Mouse (Mus musculus): ENCODE measurements around the gene Cilp.
"Not testable (repeated sequence)": the region's sequence is repeated elsewhere in the genome, so short reads cannot be mapped to it uniquely, and the experiment has no call there.

The Cilp gene

DNA sequence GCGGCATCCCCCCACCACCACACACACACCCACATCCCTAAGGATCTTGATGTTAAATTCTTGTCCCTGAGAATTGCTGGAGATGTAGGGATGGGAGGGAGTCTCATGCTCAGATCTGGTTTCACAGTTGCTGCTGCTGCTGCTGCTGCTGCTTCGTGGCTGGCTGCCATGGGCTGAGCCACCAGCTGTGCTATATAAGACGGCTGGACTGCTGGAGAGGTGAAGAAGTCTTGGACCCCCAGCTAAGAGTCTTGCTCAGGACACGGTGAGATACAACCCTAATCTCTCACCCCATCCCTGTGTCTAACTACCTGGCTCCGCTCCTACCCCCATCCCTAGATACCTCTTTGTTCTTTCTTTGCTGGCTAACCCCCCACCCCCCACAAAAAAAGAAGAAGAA, at the start of gene Cilp:
Gene Cilp, plus strand, starts transcription at position 222 of the 400 bp plus-strand sequence.
- no peak for DNase-seq (ENCODE audit: low spot score in 2 of 2)

- DNase-seq (ENCODE audit: low spot score in 2 of 2) = no peak
Measured at GRCm38 (mm10) chr9:65215494-65216126, 49.4 kb upstream of the Cilp start.

- DNase-seq (ENCODE audit: low spot score in 2 of 2) = no peak
Measured at GRCm38 (mm10) chr9:65216972-65217371, 48.0 kb upstream of the Cilp start.

- DNase-seq (ENCODE audit: low spot score in 2 of 2) = no peak
Measured at GRCm38 (mm10) chr9:65217661-65218060, 47.3 kb upstream of the Cilp start.

DNA sequence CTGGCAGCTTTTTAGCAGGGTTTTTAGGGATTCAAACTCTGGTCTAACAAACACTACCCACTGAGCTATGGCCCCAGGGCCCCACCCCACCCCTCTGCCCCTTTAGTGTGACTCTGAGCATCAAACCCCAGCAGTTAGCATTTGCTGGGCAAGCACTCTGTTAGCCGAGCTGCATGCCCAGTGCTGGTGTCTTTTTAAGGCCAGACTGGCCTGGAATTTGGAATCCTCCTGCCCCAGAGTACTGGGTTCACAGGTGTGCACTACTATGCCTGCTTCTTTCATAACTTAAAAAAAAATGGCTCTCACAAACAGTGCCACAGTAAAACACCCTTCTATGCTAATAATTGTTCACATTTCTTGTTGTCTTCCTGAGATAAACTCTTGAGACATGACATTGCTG, 46.1 kb upstream of the Cilp start:
- DNase-seq (ENCODE audit: low spot score in 2 of 2) = no peak

DNA sequence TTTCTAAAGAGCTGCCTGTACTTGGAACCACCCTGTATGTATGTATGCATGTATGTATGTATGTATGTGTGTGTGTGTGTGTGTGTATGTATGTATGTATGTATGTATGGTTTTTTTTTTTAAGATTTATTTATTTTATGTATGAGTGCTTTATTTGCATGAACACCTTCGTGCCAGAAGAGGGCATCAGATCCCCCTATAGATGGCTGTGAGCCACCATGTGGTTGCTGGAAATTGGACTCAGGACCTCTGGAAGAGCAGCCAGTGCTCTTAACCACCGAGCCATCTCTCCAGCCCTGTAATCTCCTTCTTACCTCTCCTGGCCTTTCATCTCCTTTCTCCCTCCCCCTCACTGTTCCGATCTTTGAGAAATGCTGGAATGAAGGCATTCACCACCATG, 44.6 kb upstream of the Cilp start:
- not testable (repeated sequence) for DNase-seq (ENCODE audit: low spot score in 2 of 2)

- DNase-seq (ENCODE audit: low spot score in 2 of 2) = no peak
Measured at GRCm38 (mm10) chr9:65223927-65224326, 41.1 kb upstream of the Cilp start.

DNA sequence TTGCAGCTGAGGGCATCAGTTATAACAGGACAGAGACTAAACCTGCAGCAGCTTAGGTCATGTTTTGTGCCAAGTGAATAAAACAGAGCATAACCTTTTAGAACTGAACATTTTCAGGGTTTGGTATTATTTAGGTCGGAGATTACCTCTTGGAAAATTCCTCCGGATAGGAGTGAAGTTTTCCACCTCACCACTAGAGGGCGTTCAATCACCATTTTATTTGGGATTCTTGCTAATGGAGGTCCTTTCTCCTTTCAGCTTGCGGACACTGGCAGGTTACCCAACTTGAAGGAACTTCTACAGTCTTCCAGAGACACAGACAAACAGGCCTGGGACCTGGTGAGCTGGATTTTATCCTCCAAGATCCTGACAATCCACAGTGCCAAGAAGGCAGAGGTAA, 39.2 kb upstream of the Cilp start:
- DNase-seq (ENCODE audit: low spot score in 2 of 2) = no peak

DNA sequence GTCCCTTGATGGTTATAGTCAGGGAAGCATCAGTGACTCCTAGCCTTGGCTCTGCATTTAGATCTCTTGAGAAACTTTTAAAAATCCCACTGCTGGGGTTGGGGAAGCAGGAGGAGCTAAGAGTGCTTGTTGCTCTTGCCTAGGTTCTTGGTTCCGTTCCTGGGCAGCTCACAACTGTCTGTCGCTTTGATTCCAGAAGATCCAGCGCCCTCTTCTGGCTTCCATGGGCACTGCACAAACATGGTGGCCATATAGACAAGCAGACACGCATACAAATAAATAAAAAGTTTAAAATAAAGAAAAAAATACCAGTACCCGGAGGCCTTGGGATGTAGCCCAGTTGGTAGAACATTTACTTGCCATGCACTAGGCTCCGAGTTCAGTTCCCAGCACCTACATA, 34.7 kb upstream of the Cilp start:
- DNase-seq (ENCODE audit: low spot score in 2 of 2) = no peak

- no peak for DNase-seq (ENCODE audit: low spot score in 2 of 2)
Measured at GRCm38 (mm10) chr9:65231284-65231683, 33.7 kb upstream of the Cilp start.

- no peak for DNase-seq (ENCODE audit: low spot score in 2 of 2)
Measured at GRCm38 (mm10) chr9:65233243-65233985, 31.6 kb upstream of the Cilp start.

DNA sequence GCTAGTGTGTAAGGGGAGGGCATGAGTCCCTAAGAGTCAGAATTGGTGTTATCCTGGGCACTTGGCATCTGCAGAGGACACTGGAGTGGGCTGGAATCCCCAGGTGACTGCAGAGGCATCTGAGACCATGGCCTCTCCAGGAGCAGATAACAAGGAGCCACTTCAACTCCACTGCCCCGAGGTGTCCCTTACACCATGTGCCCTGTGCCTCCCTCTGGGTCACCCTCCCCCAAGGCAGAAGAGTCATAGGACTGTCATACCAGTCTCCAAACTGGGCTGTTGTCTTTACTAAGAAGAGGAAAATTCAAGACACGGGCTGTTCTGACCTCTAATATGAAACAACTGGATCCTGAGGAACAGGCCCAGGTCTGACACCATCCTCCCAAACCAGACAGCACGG, 30.2 kb upstream of the Cilp start:
- no peak for DNase-seq (ENCODE audit: low spot score in 2 of 2)

DNA sequence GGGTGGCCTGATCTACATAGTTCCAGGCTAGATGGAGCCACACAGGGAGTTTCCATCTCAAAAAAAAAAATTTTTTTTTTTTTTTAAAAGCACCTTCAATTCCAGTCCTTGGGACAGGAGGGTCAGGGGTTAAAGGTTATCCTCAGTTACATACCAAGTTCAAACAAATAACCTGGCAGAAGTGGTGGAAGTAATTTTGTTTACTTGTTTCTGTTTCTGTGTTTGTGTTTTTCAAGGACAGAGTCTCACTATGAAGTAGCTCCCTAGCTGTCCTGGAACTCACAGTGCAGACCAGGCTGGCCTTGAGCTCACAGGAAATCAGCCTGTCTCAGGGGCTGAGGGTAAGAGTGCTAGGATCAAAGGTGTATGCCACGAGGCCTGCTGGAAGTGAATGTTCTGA, 29.4 kb upstream of the Cilp start:
- DNase-seq (ENCODE audit: low spot score in 2 of 2) = no peak

DNA sequence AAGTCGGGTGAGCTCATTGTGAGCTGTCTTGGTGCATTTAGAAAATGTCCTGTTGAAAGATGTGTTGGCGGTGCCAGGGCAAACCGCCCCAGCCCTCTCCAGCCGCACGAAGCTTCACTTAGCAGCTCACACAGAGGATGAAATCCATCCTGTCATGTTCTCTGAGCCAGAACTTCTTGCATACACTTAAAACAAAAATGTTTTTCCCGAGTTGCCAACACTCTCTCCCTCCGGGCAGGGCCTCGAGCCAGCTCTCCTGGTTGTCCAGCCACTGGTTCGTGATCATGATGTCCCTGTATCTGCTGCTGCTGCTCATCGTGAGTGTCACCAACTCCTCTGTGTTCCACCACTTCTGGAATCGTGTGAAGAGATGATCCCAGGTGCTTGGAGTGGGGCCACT, 27.4 kb upstream of the Cilp start:
- no peak for DNase-seq (ENCODE audit: low spot score in 2 of 2)

DNA sequence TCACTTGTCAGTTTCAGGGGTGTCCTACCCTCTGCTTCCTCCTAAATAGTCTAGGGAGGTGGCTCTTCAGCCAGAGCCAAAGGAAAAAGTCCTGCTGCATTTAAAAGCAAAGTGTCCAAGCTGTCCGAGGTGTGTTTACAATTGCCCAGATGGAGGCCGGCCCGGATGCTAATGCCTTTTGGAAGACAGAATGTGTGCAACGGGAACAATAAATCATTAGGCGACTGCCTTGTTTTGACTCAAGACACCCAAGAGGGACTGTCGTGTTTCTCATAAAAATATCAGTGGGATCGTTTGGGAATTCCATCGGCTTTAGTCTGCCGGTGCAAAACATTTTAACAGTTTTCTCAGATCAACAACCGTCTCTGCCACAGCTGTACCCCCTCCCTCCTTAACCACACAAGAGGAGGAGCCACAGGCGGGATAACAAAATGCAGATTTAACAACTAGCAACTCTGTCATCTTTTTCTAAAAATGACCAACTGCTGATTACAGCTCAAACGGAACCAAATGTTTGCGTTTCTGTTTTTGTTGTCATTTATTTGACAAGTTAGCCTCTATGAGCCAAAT, 26.7 kb upstream of the Cilp start:
- DNase-seq (ENCODE audit: low spot score in 2 of 2) = no peak

- DNase-seq (ENCODE audit: low spot score in 2 of 2) = no peak
Measured at GRCm38 (mm10) chr9:65239176-65239575, 25.8 kb upstream of the Cilp start.

DNA sequence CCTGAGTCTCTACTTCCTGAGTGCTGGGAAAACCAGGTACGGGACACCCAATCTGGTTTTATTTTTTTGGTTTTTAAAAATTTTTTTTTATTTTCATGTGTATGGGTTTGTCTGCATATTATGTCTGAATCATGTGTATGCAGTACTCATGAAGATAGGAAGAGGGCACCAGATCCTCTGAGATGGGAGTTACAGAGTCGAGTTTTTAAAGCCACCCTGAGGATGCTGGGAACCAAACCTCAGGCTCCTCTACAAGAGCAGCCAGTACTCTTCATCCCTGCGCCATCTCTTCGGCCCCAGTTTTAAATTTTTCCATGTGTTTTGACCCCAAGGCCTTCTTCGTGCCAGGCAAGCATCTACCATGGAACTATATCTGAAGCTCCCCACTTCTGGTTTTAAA, 25.2 kb upstream of the Cilp start:
- no peak for DNase-seq (ENCODE audit: low spot score in 2 of 2)

- no peak for DNase-seq (ENCODE audit: low spot score in 2 of 2)
Measured at GRCm38 (mm10) chr9:65240587-65240986, 24.4 kb upstream of the Cilp start.

DNA sequence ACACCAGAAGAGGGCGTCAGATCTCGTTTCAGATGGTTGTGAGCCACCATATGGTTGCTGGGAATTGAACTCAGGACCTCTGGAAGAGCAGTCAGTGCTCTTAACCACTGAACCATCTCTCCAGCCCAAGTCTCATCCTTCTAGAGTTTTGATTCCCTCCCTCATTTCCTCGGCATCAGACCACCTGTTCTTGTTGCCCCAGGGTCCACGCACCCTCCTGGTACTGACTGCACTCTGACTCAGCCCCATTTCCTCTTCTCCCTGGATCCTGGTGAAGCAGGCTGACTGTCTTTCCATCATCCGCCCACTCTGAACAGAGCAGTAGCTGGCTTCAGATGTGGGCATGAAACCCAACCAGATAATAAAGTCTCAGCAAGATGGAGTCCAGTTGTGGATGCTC, 23.0 kb upstream of the Cilp start:
- no peak for DNase-seq (ENCODE audit: low spot score in 2 of 2)

- no peak for DNase-seq (ENCODE audit: low spot score in 2 of 2)
Measured at GRCm38 (mm10) chr9:65243249-65243648, 21.7 kb upstream of the Cilp start.

GRCm38 (mm10) chr9:65244036-65244806, 20.8 kb upstream of the Cilp start:
- no peak for DNase-seq (ENCODE audit: low spot score in 2 of 2)
